Mouse (Mus musculus) heart, adult 2 months (tissue): Measurements from ENCODE around the gene Rnf207. TPM values are rescaled to one million over a fixed set of nuclear protein-coding genes. Genes with fewer than 3 reads are reported as not detected.

Experiments
- DNase-seq, 2 experiments: peaks; one replicate each; pipeline ENCODE4 v3.0.0; 2021
- H3K27ac ChIP-seq: fragments of 200-600 bp; 2 replicates; pipeline ENCODE4 v1.8.1; 2022
- H3K27me3 ChIP-seq: fragments of 200-500 bp; 2 replicates; pipeline ENCODE4 v1.6.1; 2012; ENCODE audit warnings: mild to moderate bottlenecking, low read length, inconsistent platforms, mixed read lengths; ENCODE audit not compliant: control insufficient read depth, insufficient read depth
- H3K36me3 ChIP-seq: fragments of 200-500 bp; 2 replicates; pipeline ENCODE4 v1.6.1; 2012; ENCODE audit warnings: low read length, inconsistent platforms; ENCODE audit not compliant: control insufficient read depth, insufficient read depth
- H3K4me1 ChIP-seq: fragments of 200-500 bp; 2 replicates; pipeline ENCODE4 v1.6.1; 2011; ENCODE audit warnings: low read length; ENCODE audit not compliant: control insufficient read depth, insufficient read depth
- H3K4me3 ChIP-seq: fragments of 200-600 bp; 2 replicates; pipeline ENCODE4 v1.8.1; 2022
- H3K79me2 ChIP-seq: fragments of 200-500 bp; replicated peaks from 2 replicates; pipeline ENCODE4 v1.6.1; 2012; ENCODE audit warnings: mild to moderate bottlenecking, inconsistent platforms, low read length, moderate library complexity, mixed read lengths; ENCODE audit not compliant: control insufficient read depth, insufficient read depth
- H3K9ac ChIP-seq: fragments of 200-500 bp; 2 replicates; pipeline ENCODE4 v1.6.1; 2012; ENCODE audit warnings: low read depth, mild to moderate bottlenecking, control low read depth, inconsistent platforms, low read length, mixed read lengths
- CTCF ChIP-seq: fragments of 200-600 bp; IDR thresholded peaks from 2 replicates; pipeline ENCODE4 v1.8.1; 2022; ENCODE audit warnings: antibody characterized with exemption, mild to moderate bottlenecking, moderate library complexity
- EP300 ChIP-seq: fragments of 200-500 bp; IDR thresholded peaks from 2 replicates; pipeline ENCODE4 v1.6.1; 2011; ENCODE audit warnings: low read depth, low read length, control low read depth; ENCODE audit not compliant: insufficient read depth
- POLR2A ChIP-seq: fragments of 200-500 bp; IDR thresholded peaks from 2 replicates; pipeline ENCODE4 v1.6.1; 2011; ENCODE audit warnings: mild to moderate bottlenecking, low read depth, low read length, control low read depth; ENCODE audit not compliant: insufficient read depth
- WGBS: fragments of 180-500 bp; shearing (Covaris S2); methylation state at CpG from one replicate; pipeline ENCODE4 v1.1.7; 2018; 5-methylcytosine and 5-hydroxymethylcytosine counted together
- intact Hi-C: fragments of 180-260 bp; cut with DNase I; formaldehyde crosslinking; loops from one replicate; pipeline ENCODE4 v1.15.1; 2025
- polyA plus RNA-seq: library from polyadenylated mRNA; depleted of rRNA; stranded (reverse); fragments of >200 nt; gene quantifications from 2 replicates; pipeline ENCODE4 v1.2.3, GENCODE M21; 2012; rRNA removed
- total RNA-seq, 2 experiments: library from RNA; stranded (reverse); gene quantifications; 2 replicates each; pipeline ENCODE4 v1.2.3; 2021

Rnf207 gene
- total and polyA plus RNA-seq, 3 experiments: 34.5 to 155 (median 47.7) TPM

GRCm38 (mm10) chr4:152260451-152260850 is 58.3 kb downstream of the Rnf207 start:
- no peak for TF ChIP-seq POLR2A
- TF ChIP-seq CTCF: no peak
- TF ChIP-seq EP300: no peak
- H3K4me1 ChIP-seq: peaks cover 18% of the 10 kb centered on the region
- no peak overlapping the region for H3K9ac ChIP-seq
- intact Hi-C loops: no loop called here
- H3K36me3 ChIP-seq: no peaks in the 10 kb centered on the region
- no peak overlapping the region for H3K27ac ChIP-seq
- no peaks in the 10 kb centered on the region for H3K79me2 ChIP-seq
- no peak for DNase-seq
- WGBS: 80% methylated on average over 8 of the region's 8 CpGs
- H3K4me3 ChIP-seq: no peak overlapping the region
- H3K27me3 ChIP-seq: no peaks in the 10 kb centered on the region

- peaks cover 14% of the 10 kb centered on the region for H3K4me1 ChIP-seq
- H3K36me3 ChIP-seq: no peaks in the 10 kb centered on the region
- peak; percentile 18; the same call in 1 of the 2 replicates for TF ChIP-seq CTCF
- no peak for TF ChIP-seq POLR2A
- peak; percentile 89 for TF ChIP-seq EP300
- 23% methylated on average over 6 of the region's 6 CpGs for WGBS
- intact Hi-C loops: no loop called here
- H3K79me2 ChIP-seq: no peaks in the 10 kb centered on the region
- H3K27me3 ChIP-seq: no peaks in the 10 kb centered on the region
- no peak overlapping the region for H3K9ac ChIP-seq
- peak overlapping the region; percentile 51 for H3K27ac ChIP-seq
- DNase-seq: peak; percentile 77 to 85
- H3K4me3 ChIP-seq: no peak overlapping the region
Measured at GRCm38 (mm10) chr4:152257070-152257469, 61.7 kb downstream of the Rnf207 start.

Other genes starting within 250 kb of the Rnf207 start
- gene Plekhg5, start 246.5 kb downstream of the Rnf207 start, total RNA-seq: 10 to 100 TPM; 11.5 to 16.7 TPM
- 20.3 and 20.5 TPM in 2 replicates for gene Plekhg5, start 246.5 kb downstream of the Rnf207 start, polyA plus RNA-seq
- 1 to 10 TPM; 1.4 to 2.4 TPM for gene Tnfrsf25, start 203.1 kb downstream of the Rnf207 start, total RNA-seq
- 6.1 and 7.4 TPM in 2 replicates for gene Tnfrsf25, start 203.1 kb downstream of the Rnf207 start, polyA plus RNA-seq
- 1 to 10 TPM; 2.4 to 2.5 TPM for gene Espn, start 166.6 kb downstream of the Rnf207 start, total RNA-seq
- 2.7 and 3.2 TPM in 2 replicates for gene Espn, start 166.6 kb downstream of the Rnf207 start, polyA plus RNA-seq
- not detected for gene Hes2, start 160.1 kb downstream of the Rnf207 start, total RNA-seq
- not detected in 2 replicates for gene Hes2, start 160.1 kb downstream of the Rnf207 start, polyA plus RNA-seq
- gene Acot7, start 140.9 kb downstream of the Rnf207 start, total RNA-seq: 10 to 100 TPM; 58.1 to 64.8 TPM
- 51.7 and 65.0 TPM in 2 replicates for gene Acot7, start 140.9 kb downstream of the Rnf207 start, polyA plus RNA-seq
- gene Gpr153, start 44.8 kb downstream of the Rnf207 start, total RNA-seq: 10 to 100 TPM in 1 of 2 experiments, 1 to 10 TPM in 1; 8.6 to 11.9 TPM
- gene Gpr153, start 44.8 kb downstream of the Rnf207 start, polyA plus RNA-seq: 18.0 and 24.0 TPM in 2 replicates
- not detected for gene Hes3, start 27.3 kb downstream of the Rnf207 start, total RNA-seq
- not detected in 2 replicates for gene Hes3, start 27.3 kb downstream of the Rnf207 start, polyA plus RNA-seq
- gene Icmt, start 21.8 kb downstream of the Rnf207 start, total RNA-seq: 10 to 100 TPM; 26.4 to 28.2 TPM
- gene Icmt, start 21.8 kb downstream of the Rnf207 start, polyA plus RNA-seq: 17.7 and 27.2 TPM in 2 replicates
- 100 to 1,000 TPM; 242 to 276 TPM for gene Rpl22, start 6.7 kb upstream of the Rnf207 start, total RNA-seq
- gene Rpl22, start 6.7 kb upstream of the Rnf207 start, polyA plus RNA-seq: 40.9 and 76.8 TPM in 2 replicates
- gene Chd5, start 19.7 kb upstream of the Rnf207 start, total RNA-seq: under 1 TPM; 0.13 to 0.48 TPM
- 0.18 and 0.29 TPM in 2 replicates for gene Chd5, start 19.7 kb upstream of the Rnf207 start, polyA plus RNA-seq
- gene Nphp4, start 157.7 kb upstream of the Rnf207 start, total RNA-seq: under 1 TPM; 0.57 to 0.70 TPM
- 0.82 and 1.3 TPM in 2 replicates for gene Nphp4, start 157.7 kb upstream of the Rnf207 start, polyA plus RNA-seq
- 1 to 10 TPM; 2.3 to 3.5 TPM for gene Kcnab2, start 158.9 kb upstream of the Rnf207 start, total RNA-seq
- gene Kcnab2, start 158.9 kb upstream of the Rnf207 start, polyA plus RNA-seq: 1.6 and 2.1 TPM in 2 replicates